Mouse (Mus musculus): ENCODE results near the gene Rbm20.

DNA sequence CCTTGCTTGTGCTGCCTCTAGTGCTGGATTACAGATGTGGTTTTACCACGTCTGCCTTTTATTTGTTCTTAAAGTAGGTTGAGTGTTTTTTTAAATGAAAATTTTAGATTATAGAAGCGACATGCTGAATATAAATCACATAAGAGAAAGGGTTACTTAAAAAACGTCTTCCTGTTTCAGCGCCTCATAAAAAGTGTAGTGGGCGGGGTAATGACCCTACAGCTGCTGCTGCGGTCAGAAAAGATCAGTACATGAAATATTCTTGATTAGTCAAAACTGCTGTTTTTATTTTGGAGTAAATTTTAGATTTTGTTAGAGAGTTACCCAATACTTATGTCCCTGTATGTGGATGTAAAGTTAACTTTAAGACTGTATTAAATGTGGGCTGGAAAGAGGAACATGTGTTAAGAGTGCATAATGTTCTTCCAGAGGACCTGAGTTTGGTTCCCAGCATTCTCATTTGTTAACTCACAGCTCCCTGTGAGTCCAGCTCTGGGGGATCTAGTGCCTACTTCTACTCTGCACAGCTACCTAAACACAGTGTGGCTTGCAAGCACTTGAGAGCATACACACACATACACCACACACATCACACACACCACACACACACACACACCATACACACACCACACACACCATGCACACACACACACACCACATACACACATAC is 229.1 kb downstream of the Rbm20 start:
- TF ChIP-seq CTCF (IDR thresholded peaks at IDR 0.05; ENCODE audit: insufficient read depth, low read length): no peak
- no peak for TF ChIP-seq POLR2A (IDR thresholded peaks at IDR 0.05; ENCODE audit: borderline replicate concordance, extremely low read depth, low read depth, low read length)

Measured in lung, adult 2 months (tissue).